Mouse (Mus musculus) c-Kit-positive CD71-negative TER-119-negative erythroid progenitor cells, embryonic 14.5 days (primary cell): Measurements from ENCODE around the gene St3gal5.

Source experiments
- DNase-seq: peaks from one replicate; pipeline ENCODE4 v3.0.0-alpha.2; 2013; ENCODE audit warnings: low read depth

St3gal5 gene

DNA sequence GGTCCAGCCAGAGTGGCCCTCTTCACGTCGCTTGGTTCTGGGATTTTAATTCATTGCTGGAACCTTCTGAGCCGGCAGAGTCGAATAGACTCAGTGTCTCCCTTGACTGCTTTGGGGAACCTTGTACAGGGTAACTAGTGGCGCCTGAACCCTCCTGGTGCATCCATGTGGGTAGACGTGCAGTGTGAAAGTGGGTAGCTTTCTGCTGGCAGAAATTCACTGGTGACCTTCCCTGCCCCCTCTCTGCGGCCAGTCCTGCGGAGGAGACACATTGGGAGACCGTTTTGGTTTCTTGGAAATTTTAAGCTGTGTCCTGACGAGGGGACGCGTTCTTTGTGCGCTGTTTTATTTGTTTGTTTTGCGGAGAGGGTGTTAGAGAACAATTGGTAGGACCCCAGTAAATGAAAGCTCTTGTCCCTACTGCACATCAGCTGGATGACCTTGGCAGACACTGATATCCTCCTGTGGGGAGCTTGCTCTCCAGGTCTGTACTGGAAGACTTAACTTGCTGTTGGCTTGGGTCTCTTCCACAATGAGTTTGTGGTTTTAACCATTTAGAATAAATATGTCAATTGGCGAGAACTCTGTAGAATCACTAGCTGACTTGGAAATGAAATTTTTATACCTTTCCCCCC lies 746 bp downstream of the St3gal5 start:
- DNase-seq = no peak

DNA sequence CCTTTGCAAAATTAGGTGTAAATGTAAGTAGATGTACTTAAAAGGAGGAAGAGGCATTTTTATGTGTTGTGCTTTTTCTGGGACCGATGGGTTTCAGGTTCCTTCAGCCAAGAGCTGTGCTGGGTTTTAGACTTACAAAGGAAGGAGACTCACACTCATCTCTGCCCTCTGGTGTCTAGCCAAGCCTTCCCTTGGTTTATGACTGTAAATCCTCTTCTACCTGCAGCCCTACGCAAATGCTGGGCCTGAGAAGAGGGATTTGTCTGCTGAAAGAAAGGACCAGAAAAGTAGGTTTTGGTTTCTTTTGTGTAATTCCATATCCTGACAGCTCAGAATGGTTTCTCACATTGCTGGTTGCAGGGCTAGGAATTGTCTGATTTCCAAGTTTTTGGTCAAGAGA lies 1.3 kb downstream of the St3gal5 start:
- DNase-seq = no peak

DNA sequence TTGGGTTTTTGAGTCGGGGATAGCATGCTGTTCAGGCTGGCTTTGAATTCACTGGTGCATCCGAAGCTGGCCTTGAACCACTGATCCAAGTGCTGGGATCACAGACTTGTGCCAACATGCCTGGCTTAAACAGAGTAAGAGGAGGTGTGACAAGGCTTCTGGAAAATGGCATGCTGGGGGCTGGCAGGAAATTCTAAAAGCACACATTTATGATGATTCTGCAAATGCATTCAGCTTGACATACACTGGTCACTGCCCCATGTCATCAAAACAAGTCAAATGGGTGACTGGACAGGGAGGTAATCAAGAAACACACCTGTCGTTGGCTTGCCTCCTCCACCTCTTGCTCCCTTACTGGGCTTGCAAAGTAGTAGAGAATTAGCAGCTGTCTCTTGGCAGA lies 1.9 kb downstream of the St3gal5 start:
- DNase-seq = no peak

GRCm38 (mm10) chr6:72100171-72100570 lies 2.8 kb downstream of the St3gal5 start:
- DNase-seq = no peak

- no peak for DNase-seq
Observed at GRCm38 (mm10) chr6:72100939-72101338, 3.5 kb downstream of the St3gal5 start.

GRCm38 (mm10) chr6:72101386-72101785 lies 4.0 kb downstream of the St3gal5 start:
- no peak for DNase-seq

DNA sequence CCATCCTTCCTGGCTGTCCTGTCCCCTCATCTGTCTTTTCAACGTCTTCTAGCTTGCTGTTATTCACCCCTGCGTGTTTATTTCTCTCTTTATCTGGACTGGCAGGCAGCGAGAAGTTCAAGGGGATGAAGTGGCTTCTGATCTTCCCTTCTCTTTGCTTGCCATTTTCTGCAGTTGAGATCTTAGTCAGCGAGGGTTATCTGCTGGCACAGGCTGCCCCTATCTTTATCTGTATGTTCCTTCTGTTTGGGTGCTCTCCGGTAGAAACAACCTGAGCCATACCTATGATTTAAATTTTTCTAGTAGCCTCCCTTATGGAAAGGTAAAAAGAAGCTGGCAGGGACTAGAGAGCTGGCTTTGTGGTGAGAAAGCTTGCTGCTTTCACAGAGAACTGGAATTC lies 4.7 kb downstream of the St3gal5 start:
- DNase-seq = no peak

DNA sequence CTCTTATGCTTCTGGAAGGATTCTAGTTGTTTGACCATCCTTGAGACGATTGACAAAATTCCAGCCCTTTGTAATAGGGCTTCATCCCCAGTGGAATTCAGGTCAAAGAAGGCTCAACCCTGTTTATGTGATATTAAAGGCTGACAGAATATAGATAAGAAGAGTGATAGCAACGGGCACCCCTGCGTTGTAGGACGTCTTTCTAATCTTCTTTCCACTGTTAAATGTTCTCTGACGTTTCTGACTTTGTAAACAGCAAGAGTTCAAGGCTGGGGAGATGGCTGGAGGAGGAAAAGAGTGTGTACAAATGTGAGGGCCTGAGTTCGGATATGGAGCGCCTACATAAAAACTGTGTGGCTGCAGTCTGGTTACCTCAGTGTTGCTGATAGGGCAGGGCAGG lies 7.1 kb downstream of the St3gal5 start:
- DNase-seq = no peak

DNA sequence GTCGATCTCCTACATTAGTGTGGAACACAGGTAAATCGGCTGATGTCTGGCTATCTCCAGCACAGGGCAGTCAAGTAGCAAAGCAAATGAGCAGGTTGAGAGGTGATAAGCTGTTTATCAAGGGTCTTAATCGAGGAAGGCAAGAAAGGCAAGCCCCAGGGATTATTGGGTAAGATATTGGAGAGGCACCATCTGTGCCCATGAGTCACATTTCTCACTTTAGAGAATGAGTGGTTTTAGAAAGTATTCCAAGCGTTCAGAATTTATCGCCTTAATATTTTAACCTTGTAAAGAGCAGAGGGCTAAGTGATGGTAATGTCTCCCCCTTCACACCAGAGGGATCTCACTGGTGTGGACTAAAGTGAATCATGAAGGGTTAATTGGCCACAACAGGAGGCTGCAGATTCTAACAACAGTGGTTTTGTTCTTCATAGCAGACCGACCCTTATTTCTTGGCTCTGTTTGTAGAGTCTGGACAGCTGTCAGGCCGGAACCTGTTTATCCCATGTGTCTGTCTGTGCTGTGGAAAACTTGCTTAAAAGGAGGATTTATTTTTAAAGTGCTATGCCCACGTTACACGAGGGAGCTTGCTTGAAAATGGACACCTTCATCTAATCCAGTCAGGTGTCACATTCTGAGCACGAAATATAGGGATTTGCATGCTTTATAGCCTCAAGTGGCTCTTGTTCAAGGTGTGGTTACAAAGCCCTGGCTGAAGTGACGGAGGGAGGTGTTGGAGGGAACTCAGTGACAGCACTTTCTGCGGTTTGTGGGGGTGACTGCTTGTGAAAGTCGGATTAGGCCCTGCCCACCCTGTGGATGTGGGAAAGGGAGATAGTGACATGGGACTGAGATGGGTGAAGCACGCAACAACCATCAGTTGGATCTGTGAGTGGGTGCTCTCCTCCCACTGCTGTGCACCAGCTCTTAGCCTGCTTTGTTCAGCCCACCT lies 11.8 kb downstream of the St3gal5 start:
- peak; percentile 53 for DNase-seq

- DNase-seq = no peak
Observed at GRCm38 (mm10) chr6:72110577-72110976, 13.2 kb downstream of the St3gal5 start.

DNA sequence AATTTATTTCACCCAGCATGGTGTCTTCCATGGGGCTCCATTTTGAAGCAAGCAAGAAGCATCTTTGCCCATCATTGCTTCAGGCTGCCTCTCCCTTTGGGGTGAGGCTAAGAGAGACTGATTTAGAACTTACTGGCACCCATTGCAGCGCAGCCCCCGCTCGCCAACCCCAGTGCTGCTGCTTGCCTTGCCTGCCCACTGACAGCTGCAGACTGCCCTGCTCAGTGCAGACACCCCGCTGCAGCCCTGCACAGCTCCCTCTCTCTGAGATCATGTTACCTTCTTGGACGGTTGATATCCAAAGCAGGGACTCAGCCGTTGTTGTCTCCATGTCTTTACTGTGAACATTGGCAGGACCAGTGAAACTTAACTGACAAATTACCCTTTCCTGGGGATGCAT lies 15.2 kb downstream of the St3gal5 start:
- no peak for DNase-seq

DNA sequence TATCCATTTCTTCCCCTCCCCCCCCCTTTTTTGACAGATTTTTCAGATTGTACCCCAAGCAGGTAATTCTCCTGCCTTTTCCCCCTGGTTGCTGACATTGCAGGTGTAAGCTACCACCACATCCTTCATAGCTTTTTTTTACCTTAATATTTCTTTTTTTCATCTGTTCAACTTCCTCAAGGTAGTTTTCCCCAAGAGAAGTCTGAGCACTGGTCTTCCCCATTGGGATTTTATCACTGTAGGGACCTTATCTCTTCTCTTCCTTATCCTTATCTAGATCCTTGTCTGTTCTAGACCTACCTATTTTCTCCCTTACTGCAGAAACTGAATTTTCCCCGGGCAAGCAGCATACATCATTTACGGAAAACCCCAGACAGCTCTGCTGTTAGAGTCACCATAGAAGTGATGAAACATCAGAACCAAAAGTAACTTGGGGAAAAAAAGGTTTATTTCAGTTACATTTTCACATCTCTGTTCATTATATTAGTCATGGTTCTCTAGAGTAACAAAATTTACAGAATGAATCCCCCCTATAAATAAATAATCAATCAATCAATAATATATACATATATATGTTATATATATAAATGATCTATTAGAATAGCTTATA lies 15.8 kb downstream of the St3gal5 start:
- no peak for DNase-seq

GRCm38 (mm10) chr6:72114902-72115301 lies 17.5 kb downstream of the St3gal5 start:
- no peak for DNase-seq

GRCm38 (mm10) chr6:72117322-72117968 lies 20.1 kb downstream of the St3gal5 start:
- DNase-seq = no peak

DNA sequence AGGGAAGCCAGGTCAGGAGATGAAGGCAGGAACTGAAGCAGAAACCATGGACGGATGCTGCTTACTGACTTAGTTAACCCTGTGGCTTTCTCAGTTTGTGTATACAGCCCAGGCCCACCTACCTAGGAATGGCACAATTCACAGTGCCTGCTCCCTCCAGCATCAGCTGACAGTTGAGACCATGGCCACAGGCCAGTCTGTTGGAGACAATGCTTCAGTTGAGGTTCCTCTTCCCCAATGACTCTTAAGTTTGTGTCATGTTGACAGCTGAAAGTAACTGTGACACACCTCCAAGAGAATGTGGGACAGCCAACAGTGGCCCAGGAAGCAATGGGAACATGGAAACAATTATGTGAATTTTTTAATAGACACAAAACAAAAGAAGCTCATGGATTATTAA lies 22.5 kb downstream of the St3gal5 start:
- DNase-seq = no peak

- no peak for DNase-seq
Observed at GRCm38 (mm10) chr6:72121301-72121700, 23.9 kb downstream of the St3gal5 start.

DNA sequence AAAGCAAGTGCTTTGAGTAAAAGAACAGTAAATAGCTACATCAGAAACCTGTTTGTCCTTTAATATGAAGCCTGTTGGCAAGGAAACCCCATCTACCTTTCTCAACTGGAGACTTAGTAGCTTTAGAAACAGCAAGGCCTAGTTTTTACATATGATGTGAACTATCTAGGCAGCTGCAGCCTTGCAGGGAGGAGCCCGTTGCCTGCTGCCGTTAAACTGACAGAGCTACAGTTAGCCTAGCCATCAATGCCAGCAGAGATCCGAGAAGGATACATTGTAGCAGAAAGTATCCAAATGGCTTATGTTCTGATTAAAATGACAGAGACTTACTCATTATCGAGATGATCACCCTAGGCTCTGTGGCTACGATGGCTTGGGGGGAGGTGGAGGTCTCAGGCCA lies 25.1 kb downstream of the St3gal5 start:
- no peak for DNase-seq

GRCm38 (mm10) chr6:72124315-72125103 lies 27.1 kb downstream of the St3gal5 start:
- no peak for DNase-seq

GRCm38 (mm10) chr6:72126128-72126917 lies 28.9 kb downstream of the St3gal5 start:
- no peak for DNase-seq

DNA sequence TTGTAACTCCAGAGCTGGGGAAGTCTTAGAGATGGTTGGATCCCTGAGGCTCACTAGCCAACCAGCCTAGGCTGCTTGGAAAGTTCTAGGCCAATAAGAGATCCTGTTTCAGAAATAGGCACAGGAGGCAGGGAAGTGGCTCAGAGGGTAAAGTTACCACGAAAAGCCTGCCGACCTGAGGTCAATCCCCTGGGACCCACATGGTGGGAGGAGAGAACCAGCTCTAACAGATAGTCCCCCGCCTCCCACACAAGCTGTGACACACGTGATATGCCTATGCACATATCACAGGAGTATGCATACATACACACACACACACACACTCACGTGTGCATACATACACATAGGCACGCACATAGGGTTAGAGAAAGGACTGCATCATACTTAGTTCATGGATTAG lies 32.7 kb downstream of the St3gal5 start:
- DNase-seq = no peak

DNA sequence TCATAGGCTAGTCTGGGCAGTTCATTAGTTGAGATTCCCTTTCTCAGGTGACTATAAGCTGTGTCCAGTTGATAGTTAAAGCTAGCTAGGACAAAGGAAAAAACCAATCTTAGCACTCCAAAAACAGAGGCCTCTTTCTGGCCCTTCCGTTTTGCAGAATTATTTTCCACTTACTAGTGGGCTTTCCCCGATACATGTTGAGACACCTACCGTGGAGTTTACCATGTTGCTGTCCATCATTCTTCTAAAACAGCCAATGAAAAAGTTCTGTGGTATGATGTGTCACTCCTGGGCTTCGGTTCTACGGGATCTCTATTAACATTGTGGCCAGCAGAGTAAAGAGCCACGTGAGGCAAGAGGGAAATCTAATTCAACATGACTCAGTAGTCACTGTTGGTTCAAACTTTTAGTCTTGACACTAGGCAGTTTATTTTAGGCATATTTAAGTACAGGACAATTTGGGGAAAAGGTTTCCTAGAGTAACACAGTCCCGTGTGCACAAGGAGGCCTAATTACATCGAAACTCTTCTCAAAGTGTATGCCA lies 35.4 kb downstream of the St3gal5 start:
- DNase-seq = no peak
